Mouse (Mus musculus) liver, postnatal 0 days (tissue): ENCODE data around the gene Mmp24. TPM values are rescaled to one million over a fixed set of nuclear protein-coding genes. Genes with fewer than 3 reads are reported as not detected.

Experiments used
- ATAC-seq: fragments of 200-750 bp; cut with Nextera tagmentation; 2 replicates; pipeline ENCODE4 v1.8.0; 2017; ENCODE audit warnings: mild to moderate bottlenecking, moderate library complexity
- DNase-seq: peaks from one replicate; pipeline ENCODE4 v3.0.0-alpha.2; 2016
- H3K27ac ChIP-seq: fragments of 300-500 bp; sonication (generic); 2 replicates; pipeline ENCODE4 v1.5.1; 2014; ENCODE audit warnings: antibody characterized with exemption, moderate library complexity, mild to moderate bottlenecking, low read depth
- H3K27me3 ChIP-seq: fragments of 300-500 bp; sonication (generic); 2 replicates; pipeline ENCODE4 v1.6.1; 2014; ENCODE audit warnings: low read length, control low read depth, mixed read lengths; ENCODE audit not compliant: insufficient read depth
- H3K36me3 ChIP-seq: fragments of 300-500 bp; sonication (generic); replicated peaks from 2 replicates; pipeline ENCODE4 v1.6.1; 2014; ENCODE audit warnings: mild to moderate bottlenecking, control low read depth, low read length, moderate library complexity, mixed read lengths; ENCODE audit not compliant: insufficient read depth
- H3K4me1 ChIP-seq: fragments of 300-500 bp; sonication (generic); 2 replicates; pipeline ENCODE4 v1.6.1; 2014; ENCODE audit warnings: antibody characterized with exemption, mild to moderate bottlenecking, control low read depth; ENCODE audit not compliant: insufficient read depth
- H3K4me2 ChIP-seq: fragments of 300-500 bp; sonication (generic); 2 replicates; pipeline ENCODE4 v1.6.1; 2014; ENCODE audit warnings: low read depth, mild to moderate bottlenecking, low read length, moderate library complexity, mixed read lengths
- H3K4me3 ChIP-seq: fragments of 300-500 bp; sonication (generic); 2 replicates; pipeline ENCODE4 v1.5.1; 2014; ENCODE audit warnings: low read depth, low read length
- H3K9ac ChIP-seq: fragments of 300-500 bp; sonication (generic); replicated peaks from 2 replicates; pipeline ENCODE4 v1.6.1; 2014; ENCODE audit warnings: mild to moderate bottlenecking, moderate library complexity
- H3K9me3 ChIP-seq: fragments of 300-500 bp; sonication (generic); 2 replicates; pipeline ENCODE4 v1.6.1; 2016; ENCODE audit warnings: mild to moderate bottlenecking, control low read depth, low read length, mixed read lengths
- CTCF ChIP-seq: sonication (generic); IDR thresholded peaks from 2 replicates; pipeline ENCODE4 v1.5.1; 2016; ENCODE audit warnings: antibody characterized with exemption, low read depth
- EP300 ChIP-seq: IDR thresholded peaks from 2 replicates; pipeline ENCODE4 v1.6.1; 2016; ENCODE audit warnings: antibody characterized with exemption, low read depth, mild to moderate bottlenecking
- WGBS: fragments of 180-500 bp; shearing (Covaris S2); extraction: QIAGEN DNeasy Blood & Tissue Kit; methylation state at CpG from one replicate; pipeline ENCODE4 v1.1.7; 2014; ENCODE audit not compliant: insufficient replicate concordance; 5-methylcytosine and 5-hydroxymethylcytosine counted together
- polyA plus RNA-seq: library from polyadenylated mRNA; unstranded; fragments of >200 nt; fragmentation: Nextera tagmentation; extraction: Ambion mirVana; gene quantifications from 2 replicates; pipeline ENCODE4 v1.2.1, GENCODE M21; 2015

Mmp24 gene
- polyA plus RNA-seq, 1 experiment from 2014 or later, result not detected

- Histone ChIP-seq H3K27me3 (0 out of 2 replicates have a peak, but pooled peaks cover 3% of the 10 kb centered on the region), H3K9ac (no peak overlapping the region), H3K4me3 (no peak overlapping the region), H3K27ac (no peak overlapping the region), H3K9me3 (no peaks in the 10 kb centered on the region), H3K4me2 (no peak overlapping the region), H3K36me3 (no peaks in the 10 kb centered on the region), H3K4me1 (no peaks in the 10 kb centered on the region)
- WGBS, result 50% methylated on average over 3 of the region's 3 CpGs
- TF ChIP-seq CTCF (no peak), EP300 (no peak)
- DNase-seq (no peak), ATAC-seq (no peak)
Measured at GRCm38 (mm10) chr2:155798613-155799012, 23.5 kb downstream of the Mmp24 start.

- ATAC-seq (no peak), DNase-seq (no peak)
- H3K36me3 ChIP-seq, result no peaks in the 10 kb centered on the region
- no peaks in the 10 kb centered on the region for H3K9me3 ChIP-seq
- H3K27ac ChIP-seq, result no peak overlapping the region
- 0 out of 2 replicates have a peak, but pooled peaks cover 3% of the 10 kb centered on the region for H3K27me3 ChIP-seq
- no peaks in the 10 kb centered on the region for H3K4me1 ChIP-seq
- 50% methylated on average over 3 of the region's 3 CpGs for WGBS
- H3K4me3 ChIP-seq, result no peak overlapping the region
- TF ChIP-seq EP300, result no peak
- peak; percentile 57 for TF ChIP-seq CTCF
- H3K4me2 ChIP-seq, result no peak overlapping the region
- no peak overlapping the region for H3K9ac ChIP-seq
Measured at GRCm38 (mm10) chr2:155802761-155803160, 27.6 kb downstream of the Mmp24 start.

GRCm38 (mm10) chr2:155804053-155804452, 28.9 kb downstream of the Mmp24 start:
- H3K36me3 ChIP-seq, result no peaks in the 10 kb centered on the region
- 0 out of 2 replicates have a peak, but pooled peaks cover 3% of the 10 kb centered on the region for H3K27me3 ChIP-seq
- no peak for ATAC-seq
- H3K27ac ChIP-seq, result no peak overlapping the region
- no peaks in the 10 kb centered on the region for H3K9me3 ChIP-seq
- TF ChIP-seq CTCF (no peak), EP300 (no peak)
- DNase-seq, result no peak
- no peak overlapping the region for H3K4me2 ChIP-seq
- no peak overlapping the region for H3K4me3 ChIP-seq
- no peaks in the 10 kb centered on the region for H3K4me1 ChIP-seq
- H3K9ac ChIP-seq, result no peak overlapping the region
- WGBS, result 61% methylated on average over 5 of the region's 5 CpGs

- Histone ChIP-seq H3K4me2 (no peak overlapping the region), H3K36me3 (no peaks in the 10 kb centered on the region), H3K9ac (no peak overlapping the region), H3K4me3 (no peak overlapping the region), H3K4me1 (no peaks in the 10 kb centered on the region), H3K27me3 (0 out of 2 replicates have a peak, but pooled peaks cover 3% of the 10 kb centered on the region), H3K9me3 (no peaks in the 10 kb centered on the region), H3K27ac (no peak overlapping the region)
- DNase-seq, result peak; percentile 47
- WGBS, result 35% methylated on average over 6 of the region's 6 CpGs
- ATAC-seq, result no peak
- no peak for TF ChIP-seq CTCF
- no peak for TF ChIP-seq EP300
Measured at GRCm38 (mm10) chr2:155805231-155805924, 30.2 kb downstream of the Mmp24 start.

GRCm38 (mm10) chr2:155805925-155806255, 30.7 kb downstream of the Mmp24 start:
- H3K4me3 ChIP-seq, result no peak overlapping the region
- no peaks in the 10 kb centered on the region for H3K36me3 ChIP-seq
- TF ChIP-seq CTCF, result no peak
- TF ChIP-seq EP300, result no peak
- 0 out of 2 replicates have a peak, but pooled peaks cover 3% of the 10 kb centered on the region for H3K27me3 ChIP-seq
- ATAC-seq (no peak), DNase-seq (no peak)
- WGBS, result 72% methylated on average over 6 of the region's 6 CpGs
- H3K9ac ChIP-seq, result no peak overlapping the region
- no peak overlapping the region for H3K4me2 ChIP-seq
- no peaks in the 10 kb centered on the region for H3K9me3 ChIP-seq
- no peak overlapping the region for H3K27ac ChIP-seq
- H3K4me1 ChIP-seq, result no peaks in the 10 kb centered on the region

- no peaks in the 10 kb centered on the region for H3K4me1 ChIP-seq
- 66% methylated on average over 5 of the region's 5 CpGs for WGBS
- TF ChIP-seq EP300 (no peak), CTCF (no peak)
- no peak overlapping the region for H3K9ac ChIP-seq
- H3K4me3 ChIP-seq, result no peak overlapping the region
- ATAC-seq (no peak), DNase-seq (no peak)
- no peak overlapping the region for H3K27ac ChIP-seq
- no peaks in the 10 kb centered on the region for H3K27me3 ChIP-seq
- no peaks in the 10 kb centered on the region for H3K9me3 ChIP-seq
- no peak overlapping the region for H3K4me2 ChIP-seq
- no peaks in the 10 kb centered on the region for H3K36me3 ChIP-seq
Measured at GRCm38 (mm10) chr2:155806548-155806947, 31.4 kb downstream of the Mmp24 start.
